In the genomic region with DNA sequence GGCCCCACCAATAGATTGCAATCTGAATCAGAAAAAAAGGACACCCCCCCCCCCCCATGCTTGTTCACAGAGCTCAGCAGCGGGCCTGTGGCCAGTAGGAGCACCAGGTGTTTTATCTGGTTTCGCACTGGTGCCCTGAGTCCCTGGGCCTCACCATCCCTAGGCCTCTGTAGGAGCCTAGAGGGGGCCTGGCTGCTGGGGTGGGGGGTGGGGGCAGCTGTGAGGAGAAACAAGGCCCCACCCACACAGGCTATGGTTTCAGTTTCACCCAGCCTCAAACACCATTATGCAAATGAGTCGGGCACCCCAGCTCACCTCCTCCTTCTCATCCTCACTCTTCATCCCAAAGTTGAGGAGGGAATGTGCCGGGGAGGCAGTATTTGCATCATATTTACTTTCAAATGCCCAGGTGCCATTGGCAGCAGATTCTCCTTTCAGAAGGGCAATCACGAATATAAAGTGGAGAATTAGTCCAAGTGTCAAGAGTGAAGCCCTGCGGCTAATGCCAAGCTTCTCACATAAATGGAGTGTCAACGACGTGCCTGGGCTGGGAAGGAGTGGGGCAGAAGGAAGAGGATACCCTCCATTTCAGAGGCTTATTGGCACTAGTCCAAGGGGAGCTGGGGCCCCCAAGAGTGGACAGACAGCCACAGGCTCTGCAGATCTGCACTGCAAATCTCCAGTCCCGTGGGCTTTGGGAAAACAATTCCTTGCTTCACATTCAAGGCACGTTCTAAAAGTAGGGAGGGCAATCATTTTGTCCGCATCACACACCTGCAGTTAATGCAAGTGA, we compare ENCODE assay signal across 13 mouse cellular contexts.
DNase-seq lines count a peak whose midpoint lies in the region; ATAC-seq lines count a peak whose summit lies in the region.
"Had no signal": no experiment of that assay in that cellular context is flagged by ENCODE, and none has a peak within 500 bp of the region (broad histone marks: within the 10 kb centered on the region; RNA-seq: fewer than 3 reads in every experiment).

No protein-coding gene starts in this region.

- H3K4me1 ChIP-seq in heart, embryonic 12.5 days (replicated peaks) = peaks cover 31% of the 10 kb centered on the region
- peaks cover 30% of the 10 kb centered on the region for H3K4me1 ChIP-seq in limb, embryonic 13.5 days
- peaks cover 40% of the 10 kb centered on the region for H3K4me1 ChIP-seq in limb, embryonic 10.5 days

- ATAC-seq in heart, embryonic 12.5 days (ENCODE audit: insufficient number of reproducible peaks, low FRiP score) = peak; percentile 45; the same call in 1 of the 2 replicates
- no peak for ATAC-seq in limb, embryonic 13.5 days (ENCODE audit: low FRiP score, low read depth)

- H3K4me2 ChIP-seq in heart, embryonic 12.5 days = peak overlapping the region; percentile 14
- H3K4me2 ChIP-seq in limb, embryonic 13.5 days (replicated peaks) = 0 out of 2 replicates have a peak overlapping the region, but pooled peaks have one; percentile 4
- H3K4me2 ChIP-seq: liver, embryonic 13.5 days had no signal

- H3K27ac ChIP-seq in heart, embryonic 12.5 days (ENCODE audit: poor library complexity, severe bottlenecking) = no peak overlapping the region
- no peak overlapping the region for H3K27ac ChIP-seq in limb, embryonic 13.5 days
- H3K27ac ChIP-seq in limb, embryonic 10.5 days = no peak overlapping the region
- H3K27ac ChIP-seq: liver, embryonic 13.5 days had no signal

- 0 out of 2 replicates have a peak, but pooled peaks cover 4% of the 10 kb centered on the region for H3K27me3 ChIP-seq in heart, embryonic 12.5 days (replicated peaks)
- H3K27me3 ChIP-seq in limb, embryonic 13.5 days = no peaks in the 10 kb centered on the region
- H3K27me3 ChIP-seq in limb, embryonic 10.5 days (ENCODE audit: low read depth, poor library complexity, severe bottlenecking) = peaks cover 10% of the 10 kb centered on the region; the same call in 1 of the 2 replicates
- H3K27me3 ChIP-seq: liver, embryonic 13.5 days had no signal

- no peak overlapping the region for H3K4me3 ChIP-seq in heart, embryonic 12.5 days
- no peak overlapping the region for H3K4me3 ChIP-seq in limb, embryonic 13.5 days
- H3K4me3 ChIP-seq in limb, embryonic 10.5 days = no peak overlapping the region
- H3K4me3 ChIP-seq: erythroblast, embryonic 14.5 days; liver, embryonic 13.5 days had no signal

- WGBS in heart, embryonic 12.5 days = 33% methylated on average over 11 of the region's 11 CpGs
- 24% methylated on average over 11 of the region's 11 CpGs for WGBS in limb, embryonic 13.5 days
- WGBS in limb, embryonic 10.5 days = 35% methylated on average over 11 of the region's 11 CpGs

- no peaks in the 10 kb centered on the region for H3K36me3 ChIP-seq in heart, embryonic 12.5 days
- H3K36me3 ChIP-seq in limb, embryonic 13.5 days = no peaks in the 10 kb centered on the region
- no peaks in the 10 kb centered on the region for H3K36me3 ChIP-seq in limb, embryonic 10.5 days
- H3K36me3 ChIP-seq: liver, embryonic 13.5 days had no signal

- H3K9ac ChIP-seq in heart, embryonic 12.5 days = no peak overlapping the region
- H3K9ac ChIP-seq in limb, embryonic 13.5 days = no peak overlapping the region; the same call in 1 of the 2 replicates
- H3K9ac ChIP-seq: liver, embryonic 13.5 days had no signal

- no peaks in the 10 kb centered on the region for H3K9me3 ChIP-seq in heart, embryonic 12.5 days (replicated peaks)
- H3K9me3 ChIP-seq in limb, embryonic 13.5 days = no peaks in the 10 kb centered on the region
- H3K9me3 ChIP-seq in limb, embryonic 10.5 days (replicated peaks) = no peaks in the 10 kb centered on the region
- H3K9me3 ChIP-seq: liver, embryonic 13.5 days had no signal

- DNase-seq in heart, postnatal 4 days = no peak
- DNase-seq in limb, embryonic 10.5 days (ENCODE audit: low spot score) = no peak
- DNase-seq in CD4-positive helper T cell, adult 2 months (ENCODE audit: low read depth, low spot score) = peak; percentile 54
- DNase-seq in induced T-regulatory cell, adult 2 months (ENCODE audit: low read depth) = peak; percentile 80
- no peak for DNase-seq in right cerebral cortex, postnatal 25 days
- DNase-seq in adrenal gland, postnatal 4 days (ENCODE audit: low spot score in 2 of 2) = no peak
- DNase-seq: cerebellum, postnatal 25 days; kidney, adult 8-10 months; liver, embryonic 13.5 days; retina, postnatal 1 day had no signal

Comparison
In these comparisons a context has a peak if more than half of its experiments do, and no peak if none do; other contexts are left out.
1. DNase-seq: peak in CD4-positive helper T cell, adult 2 months (single experiment) and induced T-regulatory cell, adult 2 months (single experiment); none in heart, postnatal 4 days (single experiment), limb, embryonic 10.5 days (single experiment), right cerebral cortex, postnatal 25 days (single experiment) and adrenal gland, postnatal 4 days (0 of 2).